18 mouse cellular contexts compared by ENCODE assay signal in the genomic region with DNA sequence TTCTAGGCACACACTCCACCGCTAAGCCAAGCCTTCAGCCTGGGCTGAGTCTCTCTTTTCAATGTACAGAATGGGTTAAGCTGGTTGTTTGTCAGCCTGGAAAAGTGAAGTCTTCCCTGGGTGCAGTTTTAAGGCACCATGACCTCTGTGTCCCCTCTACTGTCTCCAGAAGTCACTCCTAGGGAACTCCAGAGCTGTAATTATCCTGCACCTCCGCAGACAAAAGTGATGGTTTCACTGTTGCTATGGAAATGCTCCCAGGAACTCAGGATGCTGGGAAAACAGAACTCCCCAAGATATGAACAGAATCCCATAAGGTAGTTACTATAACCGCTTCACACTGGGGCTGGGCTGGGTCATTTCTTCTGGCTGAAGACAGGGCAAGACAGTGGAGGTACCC.
"Had no signal": no experiment of that assay in that cellular context is flagged by ENCODE, and none has a peak within 500 bp of the region (broad histone marks: within the 10 kb centered on the region; RNA-seq: fewer than 3 reads in every experiment).

No protein-coding gene starts in this region.

- H3K27me3 ChIP-seq: midbrain, embryonic 13.5 days; neural tube, embryonic 12.5 days had no signal

- H3K4me2 ChIP-seq: lung, embryonic 14.5 days; midbrain, embryonic 13.5 days; neural tube, embryonic 12.5 days had no signal

- H3K4me1 ChIP-seq: neural tube, embryonic 12.5 days had no signal

- H3K4me3 ChIP-seq: midbrain, embryonic 10.5 days; midbrain, embryonic 13.5 days; myocyte; neural tube, embryonic 12.5 days had no signal

- H3K27ac ChIP-seq: liver, embryonic 14.5 days; midbrain, embryonic 10.5 days; midbrain, embryonic 13.5 days; neural tube, embryonic 12.5 days had no signal

- DNase-seq: lung, adult 18-20 months; lung, embryonic 14.5 days; lung, postnatal 10 days; lung, postnatal 4 days; retina, postnatal 1 day; right cerebral cortex, adult 18-20 months; right cerebral cortex, postnatal 25 days; right cerebral cortex, postnatal 4 days; spleen, adult 18-20 months; thymus, adult 2 months; thymus, postnatal 25 days; thymus, postnatal 4 days had no signal

- H3K9me3 ChIP-seq: midbrain, embryonic 10.5 days; midbrain, embryonic 13.5 days; neural tube, embryonic 12.5 days had no signal

- H3K9ac ChIP-seq: liver, embryonic 14.5 days; lung, embryonic 14.5 days; midbrain, embryonic 13.5 days; neural tube, embryonic 12.5 days had no signal

- H3K36me3 ChIP-seq: midbrain, embryonic 10.5 days; midbrain, embryonic 13.5 days; neural tube, embryonic 12.5 days had no signal

- ATAC-seq: midbrain, embryonic 13.5 days; midbrain, embryonic 16.5 days had no signal
